Mouse (Mus musculus) layer of hippocampus, postnatal 25 days (tissue): ENCODE data around the gene Wdr74. TPM values are rescaled to one million over a fixed set of nuclear protein-coding genes. Genes with fewer than 3 reads are reported as not detected.

Experiments used
- DNase-seq, 2 experiments: peaks; one replicate each; pipeline ENCODE4 v3.0.0; 2022; ENCODE audit warnings: mixed read lengths in 2 of 2, low spot score in 1 of 2; ENCODE audit errors: extremely low spot score in 1 of 2
- total RNA-seq, 2 experiments: library from RNA; stranded (reverse); gene quantifications; 2 replicates each; pipeline ENCODE4 v1.2.3; 2021

Wdr74 gene
- total RNA-seq, 2 experiments from 2014 or later = 43.9 to 53.6 TPM

GRCm38 (mm10) chr19:8740603-8741002 is 5.0 kb downstream of the Wdr74 start, which contains the start of gene 1700092M07Rik:
1700092M07Rik (plus strand) TSS chr19:8740718.
- DNase-seq = no peak

- DNase-seq = peak; percentile 84 to 95
Observed at GRCm38 (mm10) chr19:8741243-8741869, 5.7 kb downstream of the Wdr74 start, which contains the start of gene Stx5a. Stx5a (plus strand) TSS chr19:8741413.

GRCm38 (mm10) chr19:8742176-8742575 is 6.5 kb downstream of the Wdr74 start:
- DNase-seq = no peak

GRCm38 (mm10) chr19:8745382-8745781 is 9.8 kb downstream of the Wdr74 start:
- DNase-seq = no peak

- no peak for DNase-seq
Observed at GRCm38 (mm10) chr19:8747368-8747767, 11.7 kb downstream of the Wdr74 start.

- DNase-seq = no peak
Observed at GRCm38 (mm10) chr19:8755652-8756051, 20.0 kb downstream of the Wdr74 start.

- DNase-seq = peak; percentile 83 to 88
Observed at GRCm38 (mm10) chr19:8756635-8757387, 21.2 kb downstream of the Wdr74 start, which contains the start of gene Nxf1. Nxf1 (plus strand) TSS chr19:8757073.

- no peak for DNase-seq
Observed at GRCm38 (mm10) chr19:8757471-8757998, 21.9 kb downstream of the Wdr74 start.

- DNase-seq = no peak
Observed at GRCm38 (mm10) chr19:8758899-8759298, 23.3 kb downstream of the Wdr74 start.

- DNase-seq = no peak
Observed at GRCm38 (mm10) chr19:8760757-8761156, 25.1 kb downstream of the Wdr74 start.

- no peak for DNase-seq
Observed at GRCm38 (mm10) chr19:8763276-8763675, 27.6 kb downstream of the Wdr74 start.

- no peak for DNase-seq
Observed at GRCm38 (mm10) chr19:8765562-8765961, 29.9 kb downstream of the Wdr74 start.

- DNase-seq = peak; percentile 80 to 81
Observed at GRCm38 (mm10) chr19:8770567-8771270, 35.1 kb downstream of the Wdr74 start, which contains the start of gene Tmem223. Tmem223 (plus strand) TSS chr19:8770996.

- no peak for DNase-seq
Observed at GRCm38 (mm10) chr19:8772996-8773395, 37.4 kb downstream of the Wdr74 start.

GRCm38 (mm10) chr19:8773409-8773808 is 37.8 kb downstream of the Wdr74 start:
- no peak for DNase-seq

- DNase-seq = peak; percentile 96 to 99
Observed at GRCm38 (mm10) chr19:8774086-8774835, 38.6 kb downstream of the Wdr74 start, which contains the start of gene Tmem179b. Tmem179b (minus strand) TSS chr19:8774467.

- DNase-seq = no peak
Observed at GRCm38 (mm10) chr19:8774951-8775421, 39.4 kb downstream of the Wdr74 start.

GRCm38 (mm10) chr19:8786008-8786781 is 50.6 kb downstream of the Wdr74 start, which contains the start of gene Taf6l:
Taf6l (minus strand) TSS chr19:8786417.
- DNase-seq = peak; percentile 67 to 69

- DNase-seq = no peak
Observed at GRCm38 (mm10) chr19:8788521-8788920, 52.9 kb downstream of the Wdr74 start.
